Mouse (Mus musculus) stomach, embryonic 16.5 days (tissue): ENCODE data around the gene Smim14. TPM values are rescaled to one million over a fixed set of nuclear protein-coding genes. Genes with fewer than 3 reads are reported as not detected.
A peak's percentile ranks its signal among the peaks of the same experiment; 100 is the strongest.

Experiments used
- ATAC-seq: fragments of 200-750 bp; cut with Nextera tagmentation; 2 replicates; pipeline ENCODE4 v1.8.0; 2017; ENCODE audit warnings: moderate number of reproducible peaks, moderate TSS enrichment; ENCODE audit not compliant: insufficient read depth, low FRiP score
- H3K27ac ChIP-seq: fragments of 300-500 bp; sonication (generic); 2 replicates; pipeline ENCODE4 v1.5.1; 2014; ENCODE audit warnings: low read length
- H3K27me3 ChIP-seq: fragments of 300-500 bp; sonication (generic); 2 replicates; pipeline ENCODE4 v1.6.1; 2014; ENCODE audit warnings: low read length, control low read depth, mixed read lengths; ENCODE audit not compliant: control insufficient read depth, insufficient read depth
- H3K36me3 ChIP-seq: fragments of 300-500 bp; sonication (generic); 2 replicates; pipeline ENCODE4 v1.6.1; 2014; ENCODE audit warnings: low read length; ENCODE audit not compliant: control insufficient read depth, insufficient read depth
- H3K4me1 ChIP-seq: fragments of 300-500 bp; sonication (generic); 2 replicates; pipeline ENCODE4 v1.6.1; 2014; ENCODE audit warnings: low read length, control low read depth, mixed read lengths; ENCODE audit not compliant: control insufficient read depth, insufficient read depth
- H3K4me2 ChIP-seq: fragments of 300-500 bp; sonication (generic); 2 replicates; pipeline ENCODE4 v1.6.1; 2014; ENCODE audit warnings: low read depth, low read length, mixed read lengths
- H3K4me3 ChIP-seq: fragments of 300-500 bp; sonication (generic); replicated peaks from 2 replicates; pipeline ENCODE4 v1.5.1; 2014; ENCODE audit warnings: mild to moderate bottlenecking, low read length
- H3K9ac ChIP-seq: fragments of 300-500 bp; sonication (generic); 2 replicates; pipeline ENCODE4 v1.6.1; 2014; ENCODE audit warnings: low read length
- H3K9me3 ChIP-seq: fragments of 300-500 bp; sonication (generic); replicated peaks from 2 replicates; pipeline ENCODE4 v1.6.1; 2016; ENCODE audit warnings: low read length, control low read depth; ENCODE audit not compliant: control insufficient read depth
- WGBS: fragments of 180-500 bp; shearing (Covaris S2); extraction: QIAGEN DNeasy Blood & Tissue Kit; methylation state at CpG from one replicate; pipeline ENCODE4 v1.1.7; 2014; 5-methylcytosine and 5-hydroxymethylcytosine counted together
- polyA plus RNA-seq: library from polyadenylated mRNA; unstranded; fragments of >200 nt; fragmentation: Nextera tagmentation; extraction: Ambion mirVana; gene quantifications from 2 replicates; pipeline ENCODE4 v1.2.1, GENCODE M21; 2015

The Smim14 gene
- polyA plus RNA-seq, 1 experiment from 2014 or later = 192 TPM

DNA sequence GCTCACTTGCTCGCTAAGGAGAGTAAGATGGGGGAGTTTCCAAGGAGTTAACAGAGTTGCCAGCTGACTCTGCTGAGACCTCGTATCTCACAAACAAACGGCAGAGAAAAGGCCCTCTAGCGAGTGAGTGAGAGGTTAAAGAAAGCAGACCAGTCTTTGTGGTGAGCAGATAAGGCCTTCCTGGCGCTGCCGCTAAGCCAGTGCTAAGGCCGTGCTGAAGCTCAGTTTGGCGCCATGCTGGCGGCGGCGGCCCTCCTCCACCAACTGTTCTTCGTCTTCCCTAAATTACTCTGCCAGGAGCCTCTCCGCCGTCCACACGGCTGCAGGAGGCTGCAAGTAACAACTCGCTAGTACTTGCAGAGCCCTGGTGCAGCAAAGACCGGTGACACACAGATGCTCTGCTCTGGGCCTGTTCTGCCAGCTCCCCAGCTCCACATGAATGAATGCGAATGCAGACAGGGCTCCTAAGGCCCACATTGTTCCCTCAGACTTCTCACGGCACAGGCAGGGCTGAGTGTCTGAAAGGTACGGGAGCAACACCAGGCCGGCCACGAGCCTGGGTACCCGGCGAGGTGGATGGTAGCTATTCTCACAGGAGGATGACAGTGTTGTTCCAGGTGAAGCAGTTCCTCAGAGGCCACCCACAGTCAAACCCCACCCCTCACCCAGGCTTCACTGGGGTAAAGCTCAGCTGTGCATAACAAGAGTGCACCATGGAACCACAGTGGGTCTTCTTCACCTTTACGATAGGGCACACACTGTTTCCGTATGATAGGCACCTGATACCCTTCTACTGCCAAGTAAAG lies 121.1 kb downstream of the Smim14 start:
- Histone ChIP-seq H3K4me3 (no peak overlapping the region), H3K27me3 (no peaks in the 10 kb centered on the region), H3K9me3 (no peaks in the 10 kb centered on the region), H3K9ac (peak overlapping the region; percentile 61), H3K36me3 (peaks cover 13% of the 10 kb centered on the region; the same call in 1 of the 2 replicates), H3K4me1 (peaks cover 14% of the 10 kb centered on the region), H3K4me2 (no peak overlapping the region), H3K27ac (peak overlapping the region; percentile 89)
- ATAC-seq = peak; percentile 86
- 21% methylated on average over 26 of the region's 26 CpGs for WGBS

DNA sequence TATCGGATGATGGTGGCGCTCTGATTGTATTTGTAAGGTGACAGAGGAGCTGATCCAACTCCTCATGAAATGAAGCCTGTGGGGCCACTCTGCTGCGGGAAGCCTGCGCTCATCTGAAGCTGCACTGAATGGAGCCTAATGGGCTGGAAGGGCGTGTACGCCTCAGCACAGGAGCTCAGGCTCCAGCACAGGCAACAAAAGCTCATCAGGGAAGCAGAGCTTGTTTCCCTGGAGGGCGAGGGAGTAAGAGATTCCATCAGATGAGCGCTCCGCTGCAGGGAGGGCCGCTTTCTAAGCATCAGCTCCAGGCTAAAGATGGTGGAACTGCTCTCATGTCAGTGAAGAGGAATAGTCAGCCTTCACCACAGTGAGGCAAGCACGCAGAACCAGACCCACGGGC lies 129.0 kb downstream of the Smim14 start:
- Histone ChIP-seq H3K9me3 (no peaks in the 10 kb centered on the region), H3K27me3 (no peaks in the 10 kb centered on the region), H3K4me2 (no peak overlapping the region), H3K4me3 (no peak overlapping the region), H3K27ac (no peak overlapping the region), H3K4me1 (no peaks in the 10 kb centered on the region), H3K9ac (no peak overlapping the region), H3K36me3 (peaks cover 9% of the 10 kb centered on the region; the same call in 1 of the 2 replicates)
- WGBS = 76% methylated on average over 12 of the region's 12 CpGs
- no peak for ATAC-seq

DNA sequence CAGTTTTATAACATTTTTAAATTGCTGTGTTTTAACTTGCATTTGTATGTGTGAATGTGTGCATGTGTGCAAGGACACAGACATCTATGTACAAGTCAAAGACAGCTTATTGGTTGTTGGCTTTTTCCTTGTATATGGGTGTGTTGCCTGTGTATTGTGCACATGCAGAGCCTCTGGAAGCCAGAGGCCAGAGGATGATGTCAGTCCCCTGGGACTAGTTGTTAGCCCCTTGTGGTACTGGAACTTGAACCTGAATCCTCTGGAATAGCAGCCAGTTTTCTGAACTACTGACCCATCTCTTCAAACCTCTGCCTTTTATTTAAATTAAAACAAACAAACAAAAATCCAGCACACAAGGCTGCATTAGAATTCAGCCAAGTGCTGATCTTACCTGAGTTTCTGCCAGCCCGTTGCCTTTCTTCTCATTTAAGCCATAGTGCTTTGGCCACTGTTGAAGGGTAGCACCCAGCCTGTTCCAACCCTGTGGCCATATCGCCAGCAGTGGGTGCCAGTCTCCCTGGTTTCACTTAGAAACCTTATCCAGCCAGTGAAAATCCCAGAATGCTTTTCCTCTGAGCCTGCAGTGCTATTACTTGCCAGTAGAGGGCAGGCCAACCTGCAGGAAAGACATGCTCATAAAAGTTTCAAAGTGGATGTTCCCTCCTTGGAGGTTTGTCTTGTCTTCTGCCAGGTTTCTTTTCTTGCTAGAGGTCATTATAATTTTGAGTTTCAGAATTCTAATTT lies 135.6 kb downstream of the Smim14 start:
- no peaks in the 10 kb centered on the region for H3K27me3 ChIP-seq
- WGBS = 21% methylated on average over 2 of the region's 2 CpGs

More for the DNA sequence above, 135.6 kb downstream of the Smim14 start:
- Histone ChIP-seq H3K9me3 (no peaks in the 10 kb centered on the region), H3K4me3 (no peak overlapping the region), H3K36me3 (peaks cover 6% of the 10 kb centered on the region; the same call in 1 of the 2 replicates), H3K4me1 (no peaks in the 10 kb centered on the region), H3K27ac (no peak overlapping the region), H3K9ac (no peak overlapping the region), H3K4me2 (no peak overlapping the region)
- peak; percentile 72; the same call in 1 of the 2 replicates for ATAC-seq

Other genes starting within 250 kb of the Smim14 start
- 65.7 and 77.8 TPM in 2 replicates for gene Rfc1, start 201.5 kb downstream of the Smim14 start, polyA plus RNA-seq
- 1.8 and 1.9 TPM in 2 replicates for gene Klb, start 188.9 kb downstream of the Smim14 start, polyA plus RNA-seq
- 850 and 976 TPM in 2 replicates for gene Rpl9, start 145.7 kb downstream of the Smim14 start, polyA plus RNA-seq
- 52.9 and 57.5 TPM in 2 replicates for gene Lias, start 145.7 kb downstream of the Smim14 start, polyA plus RNA-seq
- 184 and 191 TPM in 2 replicates for gene Ugdh, start 101.2 kb downstream of the Smim14 start, polyA plus RNA-seq
- gene Gm43552, start 44.4 kb downstream of the Smim14 start, polyA plus RNA-seq = not detected in 2 replicates
- gene Ube2k, start within 50 bp of the Smim14 start, polyA plus RNA-seq = 145 and 155 TPM in 2 replicates
- 44.0 and 47.7 TPM in 2 replicates for gene Pds5a, start 161.1 kb upstream of the Smim14 start, polyA plus RNA-seq
- 14.3 and 17.3 TPM in 2 replicates for gene N4bp2, start 226.3 kb upstream of the Smim14 start, polyA plus RNA-seq